Mouse (Mus musculus): ENCODE measurements around the gene Oas1d.
"Not testable (repeated sequence)": the region's sequence is repeated elsewhere in the genome, so short reads cannot be mapped to it uniquely, and the experiment has no call there.

The Oas1d gene

GRCm38 (mm10) chr5:120902056-120902455 is 12.3 kb upstream of the Oas1d start:
- DNase-seq (ENCODE audit: low spot score) = no peak

GRCm38 (mm10) chr5:120906791-120907733 is 7.3 kb upstream of the Oas1d start, which contains the start of gene Oas1a:
Gene Oas1a (minus strand): TSS chr5:120907521.
- DNase-seq (ENCODE audit: low spot score) = not testable (repeated sequence)

- DNase-seq (ENCODE audit: low spot score) = no peak
Observed at GRCm38 (mm10) chr5:120908196-120908920, 6.0 kb upstream of the Oas1d start.

- DNase-seq (ENCODE audit: low spot score) = not testable (repeated sequence)
Observed at GRCm38 (mm10) chr5:120919156-120919935, 5.0 kb downstream of the Oas1d start.

- no peak for DNase-seq (ENCODE audit: low spot score)
Observed at GRCm38 (mm10) chr5:120920296-120920695, 6.0 kb downstream of the Oas1d start.

GRCm38 (mm10) chr5:120923969-120924368 is 9.6 kb downstream of the Oas1d start:
- DNase-seq (ENCODE audit: low spot score) = no peak

GRCm38 (mm10) chr5:120924520-120924919 is 10.2 kb downstream of the Oas1d start:
- not testable (repeated sequence) for DNase-seq (ENCODE audit: low spot score)

- not testable (repeated sequence) for DNase-seq (ENCODE audit: low spot score)
Observed at GRCm38 (mm10) chr5:120926311-120926710, 12.0 kb downstream of the Oas1d start.

GRCm38 (mm10) chr5:120927036-120927435 is 12.7 kb downstream of the Oas1d start:
- DNase-seq (ENCODE audit: low spot score) = no peak

GRCm38 (mm10) chr5:120933966-120934365 is 19.6 kb downstream of the Oas1d start:
- no peak for DNase-seq (ENCODE audit: low spot score)

GRCm38 (mm10) chr5:120937841-120938240 is 23.5 kb downstream of the Oas1d start:
- DNase-seq (ENCODE audit: low spot score) = no peak

GRCm38 (mm10) chr5:120938586-120938985 is 24.2 kb downstream of the Oas1d start:
- DNase-seq (ENCODE audit: low spot score) = no peak

GRCm38 (mm10) chr5:120942076-120942475 is 27.7 kb downstream of the Oas1d start:
- no peak for DNase-seq (ENCODE audit: low spot score)

GRCm38 (mm10) chr5:120952242-120952770 is 38.0 kb downstream of the Oas1d start:
- no peak for DNase-seq (ENCODE audit: low spot score)

GRCm38 (mm10) chr5:120953974-120954373 is 39.6 kb downstream of the Oas1d start:
- DNase-seq (ENCODE audit: low spot score) = peak; percentile 16

- no peak for DNase-seq (ENCODE audit: low spot score)
Observed at GRCm38 (mm10) chr5:120961004-120961403, 46.7 kb downstream of the Oas1d start.

GRCm38 (mm10) chr5:120966156-120966555 is 51.8 kb downstream of the Oas1d start:
- no peak for DNase-seq (ENCODE audit: low spot score)

- no peak for DNase-seq (ENCODE audit: low spot score)
Observed at GRCm38 (mm10) chr5:120966894-120967293, 52.6 kb downstream of the Oas1d start.

- no peak for DNase-seq (ENCODE audit: low spot score)
Observed at GRCm38 (mm10) chr5:120967355-120968133, 53.2 kb downstream of the Oas1d start.

- no peak for DNase-seq (ENCODE audit: low spot score)
Observed at GRCm38 (mm10) chr5:120968134-120968532, 53.8 kb downstream of the Oas1d start.

GRCm38 (mm10) chr5:120968799-120969198 is 54.5 kb downstream of the Oas1d start:
- no peak for DNase-seq (ENCODE audit: low spot score)

All from adipocyte (in vitro differentiated cells).